Mouse (Mus musculus) forebrain, embryonic 10.5 days (tissue): ENCODE measurements around the gene Mettl9. TPM values are rescaled to one million over a fixed set of nuclear protein-coding genes. Genes with fewer than 3 reads are reported as not detected.

ENCODE experiments used
- DNase-seq: peaks from one replicate; pipeline ENCODE4 v3.0.0-alpha.2; 2017; ENCODE audit warnings: low spot score; ENCODE audit errors: extremely low spot score
- H3K27ac ChIP-seq: fragments of 300-500 bp; sonication (generic); 2 replicates; pipeline ENCODE4 v1.5.1; 2016; ENCODE audit warnings: mild to moderate bottlenecking
- H3K27me3 ChIP-seq: fragments of 300-500 bp; sonication (generic); 2 replicates; pipeline ENCODE4 v1.6.1; 2016; ENCODE audit warnings: mild to moderate bottlenecking; ENCODE audit not compliant: poor library complexity, severe bottlenecking
- H3K36me3 ChIP-seq: fragments of 300-500 bp; sonication (generic); replicated peaks from 2 replicates; pipeline ENCODE4 v1.6.1; 2016; ENCODE audit warnings: mild to moderate bottlenecking, moderate library complexity
- H3K4me1 ChIP-seq: fragments of 300-500 bp; sonication (generic); 2 replicates; pipeline ENCODE4 v1.6.1; 2016
- H3K4me3 ChIP-seq: fragments of 300-500 bp; sonication (generic); 2 replicates; pipeline ENCODE4 v1.5.1; 2016; ENCODE audit warnings: mild to moderate bottlenecking, moderate library complexity
- H3K9me3 ChIP-seq: fragments of 300-500 bp; sonication (generic); 2 replicates; pipeline ENCODE4 v1.6.1; 2016; ENCODE audit warnings: mild to moderate bottlenecking, moderate library complexity
- WGBS: fragments of 180-500 bp; shearing (Covaris S2); methylation state at CpG from one replicate; pipeline ENCODE4 v1.1.7; 2016; 5-methylcytosine and 5-hydroxymethylcytosine counted together
- polyA plus RNA-seq: library from polyadenylated mRNA; unstranded; fragments of >200 nt; fragmentation: Nextera tagmentation; extraction: Ambion mirVana; gene quantifications from 2 replicates; pipeline ENCODE4 v1.2.1, GENCODE M21; 2016

Gene Mettl9
- polyA plus RNA-seq, 1 experiment from 2014 or later = 188 TPM

GRCm38 (mm10) chr7:121053071-121053470 lies 18.8 kb downstream of the Mettl9 start:
- WGBS = 90% methylated on average over 4 of the region's 4 CpGs
- H3K4me3 ChIP-seq = no peak overlapping the region
- no peak for DNase-seq
- H3K4me1 ChIP-seq = no peaks in the 10 kb centered on the region
- peaks cover 100% of the 10 kb centered on the region for H3K36me3 ChIP-seq
- H3K9me3 ChIP-seq = no peaks in the 10 kb centered on the region
- no peaks in the 10 kb centered on the region for H3K27me3 ChIP-seq
- no peak overlapping the region for H3K27ac ChIP-seq

DNA sequence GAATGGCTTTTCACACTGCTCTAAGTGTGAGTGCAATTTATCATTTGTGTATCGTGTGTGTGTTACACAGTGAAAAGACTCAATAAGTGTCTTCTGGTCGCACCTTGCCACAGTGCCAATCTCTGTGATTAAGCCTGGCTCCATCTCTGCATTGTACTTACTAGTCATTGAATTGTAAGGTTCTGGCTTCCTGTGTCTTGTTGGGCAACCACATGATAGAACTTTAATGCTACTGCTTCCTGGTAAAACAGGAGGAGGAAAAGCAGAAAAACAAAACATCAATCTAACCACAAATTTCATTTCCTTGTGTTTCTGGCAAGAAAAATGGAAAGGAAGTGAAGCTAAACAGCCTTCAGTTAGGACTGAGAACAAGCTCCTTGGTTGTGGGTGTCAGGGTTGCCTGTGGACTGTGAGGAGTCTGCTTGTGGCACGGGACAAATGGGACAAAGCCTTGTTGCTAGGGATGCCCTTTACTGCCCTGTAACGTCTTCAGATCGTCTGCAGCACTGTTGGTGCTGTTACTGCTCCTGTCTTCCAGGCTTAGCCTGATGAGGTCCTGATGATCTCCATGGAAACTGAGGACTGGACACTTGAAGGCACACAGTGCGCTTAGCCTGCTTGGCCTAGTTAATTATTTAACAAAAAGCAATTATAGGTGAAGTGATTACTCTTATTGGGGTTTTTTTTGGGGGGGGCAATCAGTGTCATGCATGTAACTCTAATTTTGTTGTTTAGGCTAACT lies 25.4 kb downstream of the Mettl9 start:
- no peaks in the 10 kb centered on the region for H3K4me1 ChIP-seq
- no peak overlapping the region for H3K27ac ChIP-seq
- no peak for DNase-seq
- no peaks in the 10 kb centered on the region for H3K9me3 ChIP-seq
- H3K27me3 ChIP-seq = no peaks in the 10 kb centered on the region
- peaks cover 66% of the 10 kb centered on the region for H3K36me3 ChIP-seq
- 76% methylated on average over 6 of the region's 6 CpGs for WGBS
- no peak overlapping the region for H3K4me3 ChIP-seq

DNA sequence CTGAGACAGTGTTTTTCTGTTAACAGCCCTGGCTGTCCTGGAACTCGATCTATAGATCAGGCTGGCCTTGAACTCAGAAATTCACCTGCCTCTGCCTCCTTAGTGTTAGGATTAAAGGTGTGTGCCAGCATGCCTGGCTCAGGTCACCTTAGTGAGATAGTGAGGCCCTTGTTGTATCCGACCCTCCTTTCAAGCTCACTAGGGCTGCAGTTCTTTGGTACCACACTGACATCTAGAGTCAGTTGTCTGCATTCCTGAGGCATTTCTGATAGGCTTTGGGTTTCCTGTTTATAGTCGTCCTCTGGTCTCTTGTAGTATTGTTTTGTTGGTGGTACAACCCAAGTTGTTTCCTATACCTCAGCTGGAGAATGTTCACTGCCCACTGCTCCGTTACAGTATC lies 30.1 kb downstream of the Mettl9 start:
- Histone ChIP-seq H3K27me3 (no peaks in the 10 kb centered on the region), H3K4me3 (no peak overlapping the region), H3K4me1 (no peaks in the 10 kb centered on the region), H3K27ac (no peak overlapping the region), H3K36me3 (peaks cover 52% of the 10 kb centered on the region), H3K9me3 (no peaks in the 10 kb centered on the region)
- WGBS = 72% methylated on average over 4 of the region's 4 CpGs
- DNase-seq = no peak

- H3K27ac ChIP-seq = no peak overlapping the region
- 92% methylated on average over 4 of the region's 4 CpGs for WGBS
- no peaks in the 10 kb centered on the region for H3K9me3 ChIP-seq
- no peaks in the 10 kb centered on the region for H3K27me3 ChIP-seq
- no peak overlapping the region for H3K4me3 ChIP-seq
- H3K36me3 ChIP-seq = peaks cover 78% of the 10 kb centered on the region
- no peaks in the 10 kb centered on the region for H3K4me1 ChIP-seq
- no peak for DNase-seq
Measured at GRCm38 (mm10) chr7:121071276-121071675, 37.0 kb downstream of the Mettl9 start.

- DNase-seq = no peak
- Histone ChIP-seq H3K27me3 (no peaks in the 10 kb centered on the region), H3K36me3 (peaks cover 80% of the 10 kb centered on the region), H3K4me1 (no peaks in the 10 kb centered on the region), H3K9me3 (no peaks in the 10 kb centered on the region), H3K4me3 (no peak overlapping the region), H3K27ac (no peak overlapping the region)
- 94% methylated on average over 5 of the region's 5 CpGs for WGBS
Measured at GRCm38 (mm10) chr7:121072506-121072905, 38.3 kb downstream of the Mettl9 start.

GRCm38 (mm10) chr7:121074281-121074680 lies 40.0 kb downstream of the Mettl9 start, which contains the start of gene Igsf6:
Gene Igsf6 (minus strand): TSS chr7:121074572.
- Histone ChIP-seq H3K4me1 (peaks cover 4% of the 10 kb centered on the region), H3K36me3 (peaks cover 86% of the 10 kb centered on the region), H3K27ac (no peak within 1 kb of the TSS), H3K27me3 (no peaks in the 10 kb centered on the region), H3K9me3 (no peaks in the 10 kb centered on the region), H3K4me3 (no peak within 1 kb of the TSS)
- 88% methylated on average over 11 of the region's 11 CpGs for WGBS
- no peak for DNase-seq

GRCm38 (mm10) chr7:121074801-121075400 lies 40.7 kb downstream of the Mettl9 start:
- Histone ChIP-seq H3K4me3 (no peak overlapping the region), H3K9me3 (no peaks in the 10 kb centered on the region), H3K4me1 (peaks cover 4% of the 10 kb centered on the region), H3K27me3 (no peaks in the 10 kb centered on the region), H3K36me3 (peaks cover 88% of the 10 kb centered on the region), H3K27ac (no peak overlapping the region)
- 89% methylated on average over 6 of the region's 6 CpGs for WGBS
- no peak for DNase-seq

DNA sequence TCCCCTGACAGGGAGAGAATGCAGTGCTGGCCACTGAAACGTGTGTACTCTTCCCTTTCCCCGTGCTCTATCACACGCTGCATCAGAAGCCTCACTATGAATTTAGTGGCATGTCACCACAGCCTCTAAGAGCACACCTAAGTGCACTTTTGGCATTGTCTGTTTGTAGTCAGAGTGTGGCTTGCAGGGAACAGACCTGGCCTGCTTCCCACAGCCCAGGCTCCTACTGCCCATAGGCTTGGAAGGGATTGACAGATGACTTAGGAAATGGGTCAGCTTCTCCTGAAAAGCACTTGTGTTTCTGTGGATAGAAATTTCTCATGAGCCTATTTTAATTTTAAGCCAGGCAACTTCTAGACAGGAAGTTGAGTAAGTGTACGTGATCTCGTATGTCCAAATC lies 41.2 kb downstream of the Mettl9 start:
- Histone ChIP-seq H3K9me3 (no peaks in the 10 kb centered on the region), H3K27me3 (no peaks in the 10 kb centered on the region), H3K4me3 (no peak overlapping the region), H3K36me3 (peaks cover 86% of the 10 kb centered on the region), H3K27ac (no peak overlapping the region), H3K4me1 (peaks cover 4% of the 10 kb centered on the region)
- DNase-seq = no peak
- 96% methylated on average over 5 of the region's 5 CpGs for WGBS

DNA sequence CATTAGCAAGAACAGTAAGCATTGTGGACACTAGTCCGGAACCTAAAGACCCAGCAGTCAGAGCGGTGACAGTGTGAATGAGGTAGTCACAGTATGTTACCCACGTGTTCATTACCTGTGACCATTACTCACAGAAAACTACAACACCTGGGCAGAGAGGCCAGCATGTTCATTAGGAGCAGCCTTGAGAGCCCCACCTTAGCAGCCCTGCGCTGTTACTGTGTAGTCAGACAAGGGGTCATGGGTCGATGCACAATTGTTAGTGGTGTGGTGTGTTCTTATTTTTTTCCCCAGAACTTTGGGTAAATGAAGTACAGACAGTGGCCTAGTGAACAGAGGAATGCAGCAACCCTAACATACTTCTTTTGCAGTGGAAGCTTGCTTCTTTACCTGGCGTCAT lies 43.1 kb downstream of the Mettl9 start:
- Histone ChIP-seq H3K4me3 (no peak overlapping the region), H3K27me3 (no peaks in the 10 kb centered on the region), H3K36me3 (peaks cover 70% of the 10 kb centered on the region), H3K27ac (no peak overlapping the region), H3K4me1 (peaks cover 4% of the 10 kb centered on the region), H3K9me3 (no peaks in the 10 kb centered on the region)
- no peak for DNase-seq
- 86% methylated on average over 6 of the region's 6 CpGs for WGBS

DNA sequence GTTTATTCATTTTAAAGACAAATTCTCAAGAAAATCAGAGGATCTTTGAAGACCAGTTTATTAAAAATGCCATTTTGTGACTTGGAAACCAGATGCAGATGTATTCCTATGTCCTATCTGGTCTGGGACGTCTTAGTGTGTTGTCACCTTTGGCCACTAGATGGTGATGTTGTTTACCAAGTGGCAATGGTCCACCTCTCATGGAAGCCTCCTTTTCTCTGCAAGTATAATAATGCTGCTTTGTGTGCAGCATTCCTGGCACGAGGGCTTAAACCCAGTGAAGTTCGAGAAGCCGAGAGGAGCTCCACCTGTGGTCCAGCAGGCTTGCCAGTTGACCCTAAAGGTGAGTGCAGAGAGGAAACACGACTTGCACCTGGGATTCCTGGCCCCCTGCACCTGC lies 43.6 kb downstream of the Mettl9 start:
- Histone ChIP-seq H3K27ac (no peak overlapping the region; the same call in 1 of the 2 replicates), H3K9me3 (no peaks in the 10 kb centered on the region), H3K4me1 (peaks cover 4% of the 10 kb centered on the region), H3K27me3 (no peaks in the 10 kb centered on the region), H3K4me3 (no peak overlapping the region), H3K36me3 (peaks cover 73% of the 10 kb centered on the region)
- DNase-seq = peak; percentile 39
- WGBS = 20% methylated on average over 5 of the region's 5 CpGs

- WGBS = 91% methylated on average over 4 of the region's 4 CpGs
- no peak for DNase-seq
- H3K9me3 ChIP-seq = no peaks in the 10 kb centered on the region
Measured at GRCm38 (mm10) chr7:121081350-121081749, 47.1 kb downstream of the Mettl9 start, which contains the start of gene Otoa. Gene Otoa (plus strand): TSS chr7:121081650.

GRCm38 (mm10) chr7:121081816-121082215 lies 47.6 kb downstream of the Mettl9 start:
- H3K4me1 ChIP-seq = peaks cover 20% of the 10 kb centered on the region
- no peak overlapping the region for H3K4me3 ChIP-seq
- no peaks in the 10 kb centered on the region for H3K27me3 ChIP-seq
- H3K36me3 ChIP-seq = peaks cover 43% of the 10 kb centered on the region
- no peaks in the 10 kb centered on the region for H3K9me3 ChIP-seq
- 75% methylated on average over 2 of the region's 2 CpGs for WGBS
- no peak overlapping the region for H3K27ac ChIP-seq
- DNase-seq = no peak

More at GRCm38 (mm10) chr7:121081350-121081749, 47.1 kb downstream of the Mettl9 start, which contains the start of gene Otoa:
- peaks cover 47% of the 10 kb centered on the region for H3K36me3 ChIP-seq
- H3K27ac ChIP-seq = no peak within 1 kb of the TSS
- no peaks in the 10 kb centered on the region for H3K27me3 ChIP-seq
- no peak within 1 kb of the TSS for H3K4me3 ChIP-seq
- peaks cover 20% of the 10 kb centered on the region for H3K4me1 ChIP-seq

GRCm38 (mm10) chr7:121082949-121083513 lies 48.8 kb downstream of the Mettl9 start:
- WGBS = 85% methylated on average over 9 of the region's 9 CpGs
- DNase-seq = no peak
- H3K4me3 ChIP-seq = no peak overlapping the region
- H3K4me1 ChIP-seq = peaks cover 18% of the 10 kb centered on the region
- H3K27me3 ChIP-seq = no peaks in the 10 kb centered on the region
- H3K9me3 ChIP-seq = no peaks in the 10 kb centered on the region
- H3K36me3 ChIP-seq = peaks cover 32% of the 10 kb centered on the region
- no peak overlapping the region for H3K27ac ChIP-seq
